ENCODE assay signal across 8 mouse cellular contexts in the genomic region with DNA sequence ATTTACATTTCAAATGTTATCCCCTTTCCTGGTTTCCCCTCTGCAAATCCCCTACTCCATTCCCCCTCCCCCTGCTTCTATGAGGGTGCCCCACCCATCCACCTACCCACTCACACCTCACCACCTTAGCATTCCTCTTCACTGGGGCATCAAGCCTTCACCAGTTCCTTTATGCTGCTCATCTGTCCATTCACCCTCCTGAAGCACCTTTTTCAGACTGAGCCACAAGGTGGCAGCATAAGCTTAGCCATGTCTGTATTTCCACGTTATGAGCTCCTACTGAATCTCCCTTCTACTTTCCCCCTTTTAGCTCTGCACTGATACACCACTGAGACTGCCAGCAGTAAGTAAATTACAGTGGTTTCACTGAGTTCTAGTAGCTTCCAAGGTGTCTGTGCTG.
DNase-seq lines count a peak whose midpoint lies in the region; ATAC-seq and TF ChIP-seq lines count a peak whose summit lies in the region.

No protein-coding gene starts in this region.

- DNase-seq in heart, adult 2 months = peak; percentile 19 to 37
- no peak for DNase-seq in heart, postnatal 25 days (ENCODE audit: low spot score)
- peak; percentile 91 to 92 for DNase-seq in cerebellum, postnatal 10 days
- peak; percentile 61 to 77 for DNase-seq in frontal cortex, postnatal 14 days (ENCODE audit: low spot score in 2 of 2)
- DNase-seq in intestine, embryonic 14.5 days (ENCODE audit: low spot score) = peak; percentile 87
- DNase-seq in left cerebral cortex, adult 2 months (ENCODE audit: extremely low spot score in 1 of 2, low spot score in 2 of 2) = peak; percentile 74 to 79
- peak; percentile 77 for DNase-seq in right cerebral cortex, postnatal 4 days

- H3K9me3 ChIP-seq in intestine, embryonic 14.5 days (ENCODE audit: control insufficient read depth, low read length) = no peaks in the 10 kb centered on the region

- no peaks in the 10 kb centered on the region for H3K79me2 ChIP-seq in heart, adult 2 months (replicated peaks; ENCODE audit: control insufficient read depth, insufficient read depth, low read length)

- H3K9ac ChIP-seq in heart, adult 2 months (ENCODE audit: low read depth, low read length) = no peak overlapping the region
- no peak overlapping the region for H3K9ac ChIP-seq in intestine, embryonic 14.5 days (ENCODE audit: low read length)

- TF ChIP-seq POLR2A in heart, adult 2 months (IDR thresholded peaks at IDR 0.05; ENCODE audit: insufficient read depth, low read depth, low read length) = no peak

- no peaks in the 10 kb centered on the region for H3K4me1 ChIP-seq in heart, adult 2 months (ENCODE audit: control insufficient read depth, insufficient read depth, low read length)
- H3K4me1 ChIP-seq in intestine, embryonic 14.5 days (replicated peaks; ENCODE audit: control insufficient read depth, insufficient read depth, low read length) = no peaks in the 10 kb centered on the region

- WGBS in heart, adult 2 months = 3% methylated on average over 1 of the region's 1 CpGs
- WGBS in intestine, embryonic 14.5 days = 0% methylated on average over 1 of the region's 1 CpGs

- no peak overlapping the region for H3K4me3 ChIP-seq in heart, adult 2 months
- no peak overlapping the region for H3K4me3 ChIP-seq in intestine, embryonic 14.5 days (ENCODE audit: low read depth, low read length)
- no peak overlapping the region for H3K4me3 ChIP-seq in left cerebral cortex, adult 2 months

- H3K4me2 ChIP-seq in intestine, embryonic 14.5 days (ENCODE audit: low read length) = no peak overlapping the region

- no peaks in the 10 kb centered on the region for H3K27me3 ChIP-seq in heart, adult 2 months (ENCODE audit: control insufficient read depth, insufficient read depth, low read length)
- H3K27me3 ChIP-seq in intestine, embryonic 14.5 days (replicated peaks; ENCODE audit: control insufficient read depth, insufficient read depth, low read length) = no peaks in the 10 kb centered on the region

- intact Hi-C loops in heart, adult 2 months (cut with DNase I) = loop anchor here (5.0 kb wide), 2 partner anchors 201 to 776 kb away; no protein-coding TSS in a partner anchor
- intact Hi-C loops in heart, postnatal 25 days (cut with DNase I) = loop anchor here (2.0 kb wide), 1 partner anchor 197 kb away; no protein-coding TSS in a partner anchor
- intact Hi-C loops in left cerebral cortex, adult 2 months (cut with DNase I) = loop anchor here (2.0 to 5.0 kb wide), 2 partner anchors 197 to 341 kb away; no protein-coding TSS in a partner anchor

- no peaks in the 10 kb centered on the region for H3K36me3 ChIP-seq in heart, adult 2 months (ENCODE audit: control insufficient read depth, insufficient read depth, low read length)
- H3K36me3 ChIP-seq in intestine, embryonic 14.5 days (ENCODE audit: control insufficient read depth, insufficient read depth, low read length) = no peaks in the 10 kb centered on the region

- no peak for TF ChIP-seq EP300 in heart, adult 2 months (IDR thresholded peaks at IDR 0.05; ENCODE audit: insufficient read depth, low read depth, low read length)

- TF ChIP-seq CTCF in heart, adult 2 months (IDR thresholded peaks at IDR 0.05) = peak; percentile 72
- TF ChIP-seq CTCF in left cerebral cortex, adult 2 months (IDR thresholded peaks at IDR 0.05) = peak; percentile 76

- H3K27ac ChIP-seq in heart, adult 2 months = no peak overlapping the region
- H3K27ac ChIP-seq in intestine, embryonic 14.5 days (ENCODE audit: low read depth) = no peak overlapping the region
- no peak overlapping the region for H3K27ac ChIP-seq in left cerebral cortex, adult 2 months

- ATAC-seq in intestine, embryonic 14.5 days (replicated peaks; ENCODE audit: low FRiP score, low TSS enrichment, low read depth) = peak; percentile 74
- ATAC-seq in megakaryocyte, adult 5-6 weeks (ENCODE audit: poor library complexity, severe bottlenecking) = peak; percentile 56
